Mouse (Mus musculus) heart, postnatal 10 days (tissue): Measurements from ENCODE around the gene Rcbtb2. TPM values are rescaled to one million over a fixed set of nuclear protein-coding genes. Genes with fewer than 3 reads are reported as not detected.

Experiments used
- DNase-seq, 2 experiments: peaks; one replicate each; pipeline ENCODE4 v3.0.0; 2021
- intact Hi-C: fragments of 180-260 bp; cut with DNase I; formaldehyde crosslinking; loops from one replicate; pipeline ENCODE4 v1.15.1; 2025
- microRNA-seq, 2 experiments: library from miRNA; unstranded; fragments of <30 nt; microRNA quantifications; one replicate each; pipeline ENCODE4 v1.2.0; 2022
- total RNA-seq, 2 experiments: library from RNA; stranded (reverse); gene quantifications; 2 replicates each; pipeline ENCODE4 v1.2.3; 2021

Gene Rcbtb2
- total RNA-seq, 2 experiments from 2014 or later = 34.1 to 40.0 TPM

GRCm38 (mm10) chr14:73244061-73244597 lies 121.3 kb downstream of the Rcbtb2 start:
- intact Hi-C loops = loop anchor here (5.0 kb wide), 1 partner anchor 127 kb away; no protein-coding TSS in a partner anchor
- DNase-seq = no peak

- no peak for DNase-seq
- intact Hi-C loops = no loop called here
These were observed 127.2 kb downstream of the Rcbtb2 start for GRCm38 (mm10) chr14:73250056-73250455.

GRCm38 (mm10) chr14:73252276-73252675 lies 129.4 kb downstream of the Rcbtb2 start:
- intact Hi-C loops = no loop called here
- no peak for DNase-seq

- intact Hi-C loops = no loop called here
- no peak for DNase-seq
These were observed 130.8 kb downstream of the Rcbtb2 start for GRCm38 (mm10) chr14:73253453-73254251.

GRCm38 (mm10) chr14:73254412-73254811 lies 131.6 kb downstream of the Rcbtb2 start:
- DNase-seq = no peak
- intact Hi-C loops = no loop called here

- intact Hi-C loops = no loop called here
- no peak for DNase-seq
These were observed 132.7 kb downstream of the Rcbtb2 start for GRCm38 (mm10) chr14:73255426-73255970.

GRCm38 (mm10) chr14:73257348-73257747 lies 134.5 kb downstream of the Rcbtb2 start:
- DNase-seq = no peak
- intact Hi-C loops = no loop called here

Small RNA genes within 50 kb of the gene (microRNA-seq; reads per million reads assigned to microRNA genes)
- 0 reads per million in 2 experiments for gene Mir687

Other genes starting within 250 kb of the Rcbtb2 start
- gene Cysltr2, start 73.9 kb upstream of the Rcbtb2 start, total RNA-seq = under 1 TPM in 1 of 2 experiments, not detected in 1; 0.27 TPM
- 1 to 10 TPM; 4.8 TPM for gene Lpar6, start 114.9 kb downstream of the Rcbtb2 start, total RNA-seq
- gene Rb1, start 202.8 kb downstream of the Rcbtb2 start, total RNA-seq = 10 to 100 TPM; 20.0 to 20.8 TPM